Mouse (Mus musculus) layer of hippocampus, adult 11-12 months (tissue): ENCODE measurements around the gene Arl2bp.

Source experiments
- DNase-seq: peaks from one replicate; pipeline ENCODE4 v3.0.0; 2022; ENCODE audit warnings: low spot score

Arl2bp gene

GRCm38 (mm10) chr8:94695994-94696384 lies 29.6 kb downstream of the Arl2bp start, which contains the start of gene Pllp:
Pllp (minus strand) TSS chr8:94696278.
- peak; percentile 56 for DNase-seq

- no peak for DNase-seq
Observed at GRCm38 (mm10) chr8:94696566-94696965, 30.2 kb downstream of the Arl2bp start.

- DNase-seq = no peak
Observed at GRCm38 (mm10) chr8:94697956-94698355, 31.6 kb downstream of the Arl2bp start.

- DNase-seq = peak; percentile 70
Observed at GRCm38 (mm10) chr8:94699366-94699765, 33.0 kb downstream of the Arl2bp start.

- no peak for DNase-seq
Observed at GRCm38 (mm10) chr8:94700421-94700935, 34.1 kb downstream of the Arl2bp start.

- no peak for DNase-seq
Observed at GRCm38 (mm10) chr8:94702156-94702555, 35.8 kb downstream of the Arl2bp start.

- peak; percentile 85 for DNase-seq
Observed at GRCm38 (mm10) chr8:94702844-94703813, 36.7 kb downstream of the Arl2bp start.

GRCm38 (mm10) chr8:94703972-94704668 lies 37.7 kb downstream of the Arl2bp start:
- peak; percentile 98 for DNase-seq

- no peak for DNase-seq
Observed at GRCm38 (mm10) chr8:94704669-94704984, 38.2 kb downstream of the Arl2bp start.

- DNase-seq = no peak
Observed at GRCm38 (mm10) chr8:94705581-94706245, 39.3 kb downstream of the Arl2bp start.

- no peak for DNase-seq
Observed at GRCm38 (mm10) chr8:94706732-94707395, 40.5 kb downstream of the Arl2bp start.

GRCm38 (mm10) chr8:94710336-94710735 lies 43.9 kb downstream of the Arl2bp start:
- DNase-seq = no peak

- no peak for DNase-seq
Observed at GRCm38 (mm10) chr8:94711160-94711718, 44.8 kb downstream of the Arl2bp start.

GRCm38 (mm10) chr8:94714556-94714955 lies 48.2 kb downstream of the Arl2bp start:
- DNase-seq = no peak

GRCm38 (mm10) chr8:94715871-94716270 lies 49.5 kb downstream of the Arl2bp start:
- no peak for DNase-seq

- DNase-seq = no peak
Observed at GRCm38 (mm10) chr8:94716841-94717240, 50.4 kb downstream of the Arl2bp start.
